Mouse (Mus musculus): ENCODE measurements at regions not wholly inside any gene's neighbourhood (a gene's known extent, or its start where the extent isn't known, plus 50 kb on each side); places are given as distances from the start of the nearest gene placed in this dataset.

GRCm38 (mm10) chr12:7776335-7776734 lies 201.1 kb upstream of the Apob start:
- no peaks in the 10 kb centered on the region for H3K9me3 ChIP-seq (ENCODE audit: low read length)
- no peaks in the 10 kb centered on the region for H3K36me3 ChIP-seq (ENCODE audit: insufficient read depth, low read length)
- TF ChIP-seq POU5F1 (IDR thresholded peaks at IDR 0.05; ENCODE audit: borderline replicate concordance, low read length) (no peak), CTCF (conservative IDR thresholded peaks at IDR 0.05; ENCODE audit: low read length) (no peak), NANOG (IDR thresholded peaks at IDR 0.05; ENCODE audit: borderline replicate concordance, low read length) (no peak)
- no peaks in the 10 kb centered on the region for H3K4me1 ChIP-seq (replicated peaks; ENCODE audit: low read depth, low read length)
- no peaks in the 10 kb centered on the region for H3K27me3 ChIP-seq (ENCODE audit: insufficient read depth, low read length)
- no peak overlapping the region for H3K4me3 ChIP-seq (replicated peaks; ENCODE audit: low read length)

- H3K27me3 ChIP-seq (ENCODE audit: insufficient read depth, low read length) = no peaks in the 10 kb centered on the region
- peak; percentile 62 for TF ChIP-seq CTCF (conservative IDR thresholded peaks at IDR 0.05; ENCODE audit: low read length)
- no peak for TF ChIP-seq NANOG (IDR thresholded peaks at IDR 0.05; ENCODE audit: borderline replicate concordance, low read length)
- H3K4me3 ChIP-seq (replicated peaks; ENCODE audit: low read length) = no peak overlapping the region
- H3K4me1 ChIP-seq (replicated peaks; ENCODE audit: low read depth, low read length) = no peaks in the 10 kb centered on the region
- H3K9me3 ChIP-seq (ENCODE audit: low read length) = no peaks in the 10 kb centered on the region
- no peaks in the 10 kb centered on the region for H3K36me3 ChIP-seq (ENCODE audit: insufficient read depth, low read length)
Measured at GRCm38 (mm10) chr12:7777220-7778055, 200.0 kb upstream of the Apob start.

- no peaks in the 10 kb centered on the region for H3K36me3 ChIP-seq (ENCODE audit: insufficient read depth, low read length)
- H3K4me3 ChIP-seq (replicated peaks; ENCODE audit: low read length) = no peak overlapping the region
- H3K9me3 ChIP-seq (ENCODE audit: low read length) = no peaks in the 10 kb centered on the region
- TF ChIP-seq POU5F1 (IDR thresholded peaks at IDR 0.05; ENCODE audit: borderline replicate concordance, low read length) (no peak), NANOG (IDR thresholded peaks at IDR 0.05; ENCODE audit: borderline replicate concordance, low read length) (no peak), CTCF (conservative IDR thresholded peaks at IDR 0.05; ENCODE audit: low read length) (no peak; the same call in 1 of the 2 replicates)
- H3K4me1 ChIP-seq (replicated peaks; ENCODE audit: low read depth, low read length) = no peaks in the 10 kb centered on the region
- no peaks in the 10 kb centered on the region for H3K27me3 ChIP-seq (ENCODE audit: insufficient read depth, low read length)
Measured at GRCm38 (mm10) chr12:7778056-7778440, 199.4 kb upstream of the Apob start.

- no peaks in the 10 kb centered on the region for H3K36me3 ChIP-seq (ENCODE audit: insufficient read depth, low read length)
- no peak for TF ChIP-seq NANOG (IDR thresholded peaks at IDR 0.05; ENCODE audit: borderline replicate concordance, low read length)
- TF ChIP-seq POU5F1 (IDR thresholded peaks at IDR 0.05; ENCODE audit: borderline replicate concordance, low read length) = no peak
- no peak for TF ChIP-seq CTCF (conservative IDR thresholded peaks at IDR 0.05; ENCODE audit: low read length)
- no peaks in the 10 kb centered on the region for H3K27me3 ChIP-seq (ENCODE audit: insufficient read depth, low read length)
- H3K4me1 ChIP-seq (replicated peaks; ENCODE audit: low read depth, low read length) = peaks cover 4% of the 10 kb centered on the region
- no peaks in the 10 kb centered on the region for H3K9me3 ChIP-seq (ENCODE audit: low read length)
- no peak overlapping the region for H3K4me3 ChIP-seq (replicated peaks; ENCODE audit: low read length)
Measured at GRCm38 (mm10) chr12:7816616-7817015, 160.8 kb upstream of the Apob start.

GRCm38 (mm10) chr12:7820006-7820704 lies 157.3 kb upstream of the Apob start:
- no peaks in the 10 kb centered on the region for H3K27me3 ChIP-seq (ENCODE audit: insufficient read depth, low read length)
- H3K4me3 ChIP-seq (replicated peaks; ENCODE audit: low read length) = no peak overlapping the region
- peaks cover 4% of the 10 kb centered on the region for H3K4me1 ChIP-seq (replicated peaks; ENCODE audit: low read depth, low read length)
- TF ChIP-seq CTCF (conservative IDR thresholded peaks at IDR 0.05; ENCODE audit: low read length) (no peak), NANOG (IDR thresholded peaks at IDR 0.05; ENCODE audit: borderline replicate concordance, low read length) (no peak; the same call in 1 of the 2 replicates), POU5F1 (IDR thresholded peaks at IDR 0.05; ENCODE audit: borderline replicate concordance, low read length) (no peak)
- H3K9me3 ChIP-seq (ENCODE audit: low read length) = peaks cover 3% of the 10 kb centered on the region; the same call in 1 of the 2 replicates
- no peaks in the 10 kb centered on the region for H3K36me3 ChIP-seq (ENCODE audit: insufficient read depth, low read length)

- H3K4me1 ChIP-seq (replicated peaks; ENCODE audit: low read depth, low read length) = peaks cover 4% of the 10 kb centered on the region
- H3K9me3 ChIP-seq (ENCODE audit: low read length) = peaks cover 9% of the 10 kb centered on the region
- no peaks in the 10 kb centered on the region for H3K36me3 ChIP-seq (ENCODE audit: insufficient read depth, low read length)
- H3K27me3 ChIP-seq (ENCODE audit: insufficient read depth, low read length) = no peaks in the 10 kb centered on the region
- TF ChIP-seq POU5F1 (IDR thresholded peaks at IDR 0.05; ENCODE audit: borderline replicate concordance, low read length) (no peak), CTCF (conservative IDR thresholded peaks at IDR 0.05; ENCODE audit: low read length) (no peak), NANOG (IDR thresholded peaks at IDR 0.05; ENCODE audit: borderline replicate concordance, low read length) (no peak)
- no peak overlapping the region for H3K4me3 ChIP-seq (replicated peaks; ENCODE audit: low read length)
Measured at GRCm38 (mm10) chr12:7820718-7821117, 156.7 kb upstream of the Apob start.

- H3K36me3 ChIP-seq (ENCODE audit: insufficient read depth, low read length) = no peaks in the 10 kb centered on the region
- TF ChIP-seq NANOG (IDR thresholded peaks at IDR 0.05; ENCODE audit: borderline replicate concordance, low read length) (no peak), CTCF (conservative IDR thresholded peaks at IDR 0.05; ENCODE audit: low read length) (no peak), POU5F1 (IDR thresholded peaks at IDR 0.05; ENCODE audit: borderline replicate concordance, low read length) (no peak)
Measured at GRCm38 (mm10) chr12:7835731-7836130, 141.7 kb upstream of the Apob start.

GRCm38 (mm10) chr12:7853876-7854275 lies 123.6 kb upstream of the Apob start:
- Histone ChIP-seq H3K36me3 (ENCODE audit: insufficient read depth, low read length) (no peaks in the 10 kb centered on the region), H3K9me3 (ENCODE audit: low read length) (no peaks in the 10 kb centered on the region), H3K4me3 (replicated peaks; ENCODE audit: low read length) (no peak overlapping the region), H3K4me1 (replicated peaks; ENCODE audit: low read depth, low read length) (no peaks in the 10 kb centered on the region), H3K27me3 (ENCODE audit: insufficient read depth, low read length) (peaks cover 2% of the 10 kb centered on the region)
- TF ChIP-seq CTCF (conservative IDR thresholded peaks at IDR 0.05; ENCODE audit: low read length) = no peak
- TF ChIP-seq POU5F1 (IDR thresholded peaks at IDR 0.05; ENCODE audit: borderline replicate concordance, low read length) = no peak
- no peak for TF ChIP-seq NANOG (IDR thresholded peaks at IDR 0.05; ENCODE audit: borderline replicate concordance, low read length)

More at GRCm38 (mm10) chr12:7835731-7836130, 141.7 kb upstream of the Apob start:
- no peaks in the 10 kb centered on the region for H3K4me1 ChIP-seq (replicated peaks; ENCODE audit: low read depth, low read length)
- H3K9me3 ChIP-seq (ENCODE audit: low read length) = no peaks in the 10 kb centered on the region
- H3K27me3 ChIP-seq (ENCODE audit: insufficient read depth, low read length) = no peaks in the 10 kb centered on the region
- H3K4me3 ChIP-seq (replicated peaks; ENCODE audit: low read length) = no peak overlapping the region
